Mouse (Mus musculus): Measurements from ENCODE around the gene Swsap1. TPM values are rescaled to one million over a fixed set of nuclear protein-coding genes. Genes with fewer than 3 reads are reported as not detected.

The Swsap1 gene
- total RNA-seq, 2 experiments from 2014 or later, result 7.6 to 7.8 TPM

- no peak for DNase-seq
Observed at GRCm38 (mm10) chr9:21935466-21936131, 20.0 kb upstream of the Swsap1 start.

- DNase-seq, result peak; percentile 96
Observed at GRCm38 (mm10) chr9:21936692-21937570, 18.6 kb upstream of the Swsap1 start, which contains the start of gene Plppr2. Plppr2 (plus strand) TSS chr9:21937033.

- DNase-seq, result no peak
Observed at GRCm38 (mm10) chr9:21937711-21938175, 17.8 kb upstream of the Swsap1 start.

GRCm38 (mm10) chr9:21938234-21938855 lies 17.2 kb upstream of the Swsap1 start:
- DNase-seq, result no peak

GRCm38 (mm10) chr9:21943046-21943445 lies 12.5 kb upstream of the Swsap1 start:
- DNase-seq, result no peak

GRCm38 (mm10) chr9:21943638-21944037 lies 11.9 kb upstream of the Swsap1 start:
- DNase-seq, result no peak

- no peak for DNase-seq
Observed at GRCm38 (mm10) chr9:21944267-21944666, 11.3 kb upstream of the Swsap1 start.

- DNase-seq, result no peak
Observed at GRCm38 (mm10) chr9:21947540-21948130, 7.9 kb upstream of the Swsap1 start.

- no peak for DNase-seq
Observed at GRCm38 (mm10) chr9:21948146-21948545, 7.4 kb upstream of the Swsap1 start.

GRCm38 (mm10) chr9:21948790-21949189 lies 6.8 kb upstream of the Swsap1 start:
- no peak for DNase-seq

GRCm38 (mm10) chr9:21950322-21950721 lies 5.2 kb upstream of the Swsap1 start:
- peak; percentile 52 to 91 for DNase-seq

- no peak for DNase-seq
Observed at GRCm38 (mm10) chr9:21951977-21952376, 3.6 kb upstream of the Swsap1 start.

- DNase-seq, result no peak
Observed at GRCm38 (mm10) chr9:21953600-21953999, 2.0 kb upstream of the Swsap1 start.

- DNase-seq, result no peak
Observed at GRCm38 (mm10) chr9:21954635-21955034, 920 bp upstream of the Swsap1 start.

- DNase-seq, result no peak
Observed at GRCm38 (mm10) chr9:21955225-21955569, 358 bp upstream of the Swsap1 start.

- DNase-seq, result no peak
Observed at GRCm38 (mm10) chr9:21958372-21958771, 2.8 kb downstream of the Swsap1 start.

GRCm38 (mm10) chr9:21959244-21959643 lies 3.7 kb downstream of the Swsap1 start:
- DNase-seq, result no peak

GRCm38 (mm10) chr9:21960135-21960534 lies 4.6 kb downstream of the Swsap1 start:
- no peak for DNase-seq

- DNase-seq, result no peak
Observed at GRCm38 (mm10) chr9:21960558-21961208, 5.1 kb downstream of the Swsap1 start.

GRCm38 (mm10) chr9:21961366-21961980 lies 5.9 kb downstream of the Swsap1 start:
- no peak for DNase-seq

GRCm38 (mm10) chr9:21962010-21962409 lies 6.5 kb downstream of the Swsap1 start:
- DNase-seq, result no peak

All from heart, adult 18-20 months (tissue).